Mouse (Mus musculus): ENCODE measurements around the gene Gm10295.

Gene Gm10295

DNA sequence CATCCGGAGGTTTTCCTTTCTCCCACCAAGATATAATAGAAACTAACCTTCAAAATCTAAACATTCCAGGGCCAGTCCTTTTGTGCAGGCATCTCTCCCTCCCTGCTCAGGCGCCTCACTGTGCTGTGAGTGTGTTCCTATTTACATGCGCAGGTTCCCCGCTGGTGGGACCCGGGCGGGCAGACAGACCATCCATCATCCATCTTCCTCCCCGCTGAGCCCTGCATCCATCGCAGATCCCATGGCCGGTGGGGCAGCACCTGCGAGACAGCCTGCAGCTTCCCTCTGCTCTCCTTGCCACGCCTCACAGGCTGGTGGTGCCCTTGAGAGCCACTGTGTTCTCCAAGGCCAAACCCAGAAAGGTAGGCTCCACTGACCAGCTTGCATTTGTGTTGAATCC lies at the start of gene Gm10295:
Gene Gm10295, minus strand, starts transcription at position 122 of the 400 bp plus-strand sequence.
- in situ Hi-C loops (cut with MboI; ENCODE audit: unreplicated experiment in 2 of 2): no loop called here

DNA sequence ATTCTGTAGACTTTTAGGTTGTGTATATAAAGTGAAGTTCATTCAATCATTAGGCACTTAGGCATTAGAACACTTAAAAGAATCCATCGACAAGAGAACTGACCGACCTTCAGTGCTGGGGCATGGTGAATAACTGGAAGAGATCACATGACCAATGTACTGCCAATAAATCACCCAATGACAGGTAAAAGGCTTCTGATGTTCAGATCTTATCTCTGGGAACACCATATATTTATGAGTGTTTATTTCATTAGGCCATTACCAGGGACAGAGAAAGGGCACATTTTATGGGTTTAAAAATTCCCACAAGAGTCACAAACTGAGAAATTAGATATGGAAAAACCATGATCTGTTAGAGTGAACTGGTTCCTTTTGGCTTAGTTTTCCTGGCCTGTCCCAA lies 49.7 kb upstream of the Gm10295 start:
- in situ Hi-C loops (cut with MboI; ENCODE audit: unreplicated experiment in 2 of 2): no loop called here

DNA sequence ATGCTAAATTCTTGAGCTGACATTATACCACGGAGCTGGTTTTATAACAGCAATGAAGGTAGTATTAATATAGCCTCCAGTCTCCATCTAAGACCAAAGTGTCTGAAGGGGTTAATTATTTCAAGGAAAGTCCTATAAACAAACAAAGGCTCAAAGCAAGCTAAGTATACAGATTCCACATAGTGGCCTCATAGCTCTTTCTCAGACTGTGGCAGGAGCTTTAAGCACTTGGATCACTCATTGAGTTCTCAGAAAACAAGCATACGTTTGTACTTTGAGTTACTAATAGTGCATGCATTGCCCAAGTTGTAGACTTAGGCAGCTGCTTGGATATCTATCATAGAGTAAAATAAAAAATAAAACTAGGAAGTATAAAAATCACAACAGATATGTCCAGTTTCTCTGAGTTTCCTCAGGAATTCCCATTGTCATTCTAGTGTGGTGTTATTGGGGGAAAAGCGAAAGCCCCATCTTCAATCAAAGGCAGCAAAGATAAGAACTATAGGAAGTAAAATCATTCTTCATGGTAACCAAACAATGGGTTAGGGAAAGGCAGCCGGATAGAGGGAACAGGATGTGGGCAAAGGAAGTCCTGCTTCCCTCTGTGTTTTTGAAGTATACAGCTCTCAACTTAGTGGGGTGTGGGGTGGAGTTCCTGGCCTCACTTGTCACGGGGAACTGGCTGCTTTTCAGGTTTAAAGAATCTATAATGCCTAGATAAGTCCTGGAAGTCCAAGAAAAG lies 48.8 kb upstream of the Gm10295 start:
- in situ Hi-C loops (cut with MboI; ENCODE audit: unreplicated experiment in 2 of 2): no loop called here

DNA sequence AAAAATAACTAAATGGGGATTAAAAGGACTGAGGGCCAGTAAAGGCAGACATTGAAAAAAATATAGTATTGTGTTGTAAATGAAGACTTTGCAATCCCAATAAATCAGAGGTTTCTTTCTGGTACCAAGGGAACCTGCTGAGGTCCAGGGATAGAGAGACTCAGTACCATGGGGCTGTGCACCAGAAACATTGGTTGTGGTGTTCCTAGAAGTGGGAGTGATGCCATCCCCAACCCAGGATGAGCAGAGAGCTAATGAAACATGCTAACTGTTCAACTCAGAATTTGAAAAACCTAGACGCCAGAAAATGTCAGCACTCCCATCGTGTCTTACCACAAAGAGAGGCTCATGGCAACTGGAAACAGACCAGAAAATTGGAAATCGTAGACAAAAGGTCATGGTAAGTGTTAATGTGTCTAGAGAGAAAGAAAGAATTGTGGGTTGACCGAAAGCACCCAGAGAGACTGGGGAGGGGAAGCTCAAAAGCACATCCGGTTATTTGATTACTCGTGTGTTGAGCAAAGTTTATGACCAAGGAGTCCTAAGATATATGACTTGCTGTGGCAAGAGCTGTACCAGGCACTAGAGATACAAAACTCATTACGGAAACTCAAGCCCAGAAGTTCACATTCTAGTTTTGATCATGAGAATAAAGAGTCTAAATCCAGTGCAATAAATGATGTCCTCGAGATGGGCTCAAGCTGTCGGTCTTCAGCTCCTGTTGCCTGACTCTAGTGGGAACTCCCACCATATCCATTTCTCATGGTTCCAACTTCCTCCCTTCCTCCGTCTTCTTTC lies 47.9 kb upstream of the Gm10295 start:
- in situ Hi-C loops (cut with MboI; ENCODE audit: unreplicated experiment in 2 of 2): no loop called here

DNA sequence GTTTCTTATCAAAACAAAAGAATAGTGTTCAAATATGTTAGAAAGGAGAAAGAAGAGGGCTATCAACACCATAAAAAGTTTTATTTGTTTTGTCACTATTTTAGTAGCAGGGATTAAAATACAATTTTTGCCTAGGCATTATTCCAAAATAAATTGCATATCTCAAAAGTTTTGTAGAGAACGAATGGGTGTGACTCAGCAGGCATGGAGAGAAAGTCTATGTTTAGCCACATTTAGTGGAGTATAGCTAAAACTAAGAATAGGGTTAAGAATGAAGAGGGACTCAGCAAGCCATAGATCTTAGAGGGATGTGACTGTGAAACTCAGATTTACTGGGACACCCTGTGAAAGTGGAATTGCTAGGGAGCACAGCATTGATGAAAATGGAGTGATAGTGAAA lies 47.1 kb upstream of the Gm10295 start:
- in situ Hi-C loops (cut with MboI; ENCODE audit: unreplicated experiment in 2 of 2): no loop called here

DNA sequence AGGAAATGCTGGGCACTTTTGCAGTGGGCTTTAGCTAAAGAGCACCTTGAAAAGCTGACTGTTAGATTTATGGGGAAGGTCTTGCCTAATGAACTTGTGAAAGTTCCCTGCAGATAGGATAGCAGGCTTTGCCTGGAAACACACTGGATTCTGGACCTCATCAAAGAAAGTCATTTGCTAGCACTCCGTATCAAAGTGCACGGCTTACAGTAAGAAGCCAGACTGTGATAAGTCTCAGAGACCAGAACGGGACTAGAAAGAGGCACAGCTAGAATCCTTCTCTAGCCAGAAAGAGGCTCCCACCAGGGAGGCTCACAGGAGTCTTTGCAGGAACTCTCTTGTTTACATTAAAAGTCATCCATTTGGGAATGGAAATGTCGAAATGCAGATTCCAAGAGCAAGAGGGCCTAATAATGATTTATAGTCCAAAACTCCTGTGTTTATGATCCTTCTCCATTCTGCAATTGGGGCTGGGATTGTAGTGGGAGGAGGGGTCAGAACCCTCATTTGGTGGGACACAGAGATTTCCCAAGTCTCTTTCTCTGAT lies 41.6 kb upstream of the Gm10295 start:
- in situ Hi-C loops (cut with MboI; ENCODE audit: unreplicated experiment in 2 of 2): no loop called here

DNA sequence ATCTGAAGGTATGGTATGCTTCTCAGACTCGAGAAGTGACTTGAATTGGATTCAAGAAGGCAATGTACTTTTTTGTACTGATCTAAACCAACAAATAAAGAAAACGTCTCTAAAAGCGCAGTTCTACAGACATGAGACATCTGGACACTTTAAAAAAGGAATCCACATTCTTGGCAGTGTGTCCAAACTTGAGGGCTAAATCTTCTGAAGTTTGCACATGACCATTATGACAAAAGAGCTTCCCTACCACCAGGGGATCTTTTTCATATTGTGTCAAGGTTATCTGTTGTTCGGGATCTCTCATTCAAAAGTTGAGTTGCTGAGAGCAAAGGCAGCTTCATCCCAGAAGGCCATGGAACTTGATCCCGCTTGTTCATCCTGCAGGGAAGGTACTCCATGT lies 40.0 kb upstream of the Gm10295 start:
- in situ Hi-C loops (cut with MboI; ENCODE audit: unreplicated experiment in 2 of 2): no loop called here

DNA sequence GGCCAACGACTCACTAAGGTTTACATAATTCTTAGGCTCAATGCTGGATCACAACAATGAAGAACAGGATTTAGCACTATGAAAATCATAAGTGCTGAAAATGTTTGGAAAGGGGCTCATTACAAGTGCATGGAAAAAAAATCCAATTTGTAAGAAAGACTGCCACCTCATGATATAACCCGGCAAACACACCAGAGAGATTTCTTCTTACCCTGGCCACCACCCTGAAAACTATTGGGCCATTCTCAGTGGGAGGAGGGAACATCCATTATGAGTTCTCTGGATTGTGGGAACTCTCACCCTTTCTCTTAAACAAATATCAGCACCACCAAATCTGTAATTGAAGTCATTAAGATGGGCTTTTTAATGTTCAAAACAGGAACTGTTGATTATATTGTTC lies 39.0 kb upstream of the Gm10295 start:
- in situ Hi-C loops (cut with MboI; ENCODE audit: unreplicated experiment in 2 of 2): no loop called here

DNA sequence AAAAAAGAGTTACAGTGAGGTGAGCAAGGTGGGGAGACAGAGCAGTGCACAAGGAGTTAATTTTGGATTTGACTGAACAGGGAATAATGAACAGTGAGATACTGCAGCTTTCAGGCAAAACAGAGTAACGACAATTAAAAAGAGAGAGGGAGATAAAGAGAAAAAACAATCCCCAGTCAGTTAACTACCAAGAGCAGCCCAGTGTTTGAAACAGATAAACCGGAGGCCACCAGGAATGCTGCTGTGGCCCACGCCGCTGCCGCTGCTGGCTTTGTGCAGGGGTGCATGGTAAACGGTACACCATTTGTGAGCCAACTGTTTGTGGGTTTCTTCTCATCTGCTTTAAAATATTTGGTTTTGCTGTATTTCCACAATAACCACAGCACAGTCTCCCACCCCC lies 34.8 kb upstream of the Gm10295 start:
- in situ Hi-C loops (cut with MboI; ENCODE audit: unreplicated experiment in 2 of 2): no loop called here

DNA sequence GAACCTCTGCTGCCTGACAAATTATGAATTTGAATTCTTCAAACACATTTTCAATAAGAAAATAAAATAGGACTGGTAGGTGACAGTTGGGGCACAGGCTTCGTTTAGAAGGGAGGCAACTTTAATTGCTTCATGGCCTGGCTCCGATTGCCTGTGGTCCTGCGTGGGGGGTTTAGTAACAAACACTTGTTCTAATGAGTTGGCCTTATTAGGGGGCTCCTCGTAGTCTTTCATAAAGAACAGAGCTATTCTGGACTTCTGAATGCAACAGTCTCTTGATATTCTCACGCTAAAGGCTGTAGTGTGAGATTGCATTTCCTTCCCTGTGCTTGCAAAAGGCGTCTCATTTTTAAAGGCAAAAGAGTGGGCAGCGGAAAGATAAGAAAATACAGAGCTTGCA lies 33.6 kb upstream of the Gm10295 start:
- in situ Hi-C loops (cut with MboI; ENCODE audit: unreplicated experiment in 2 of 2): no loop called here

DNA sequence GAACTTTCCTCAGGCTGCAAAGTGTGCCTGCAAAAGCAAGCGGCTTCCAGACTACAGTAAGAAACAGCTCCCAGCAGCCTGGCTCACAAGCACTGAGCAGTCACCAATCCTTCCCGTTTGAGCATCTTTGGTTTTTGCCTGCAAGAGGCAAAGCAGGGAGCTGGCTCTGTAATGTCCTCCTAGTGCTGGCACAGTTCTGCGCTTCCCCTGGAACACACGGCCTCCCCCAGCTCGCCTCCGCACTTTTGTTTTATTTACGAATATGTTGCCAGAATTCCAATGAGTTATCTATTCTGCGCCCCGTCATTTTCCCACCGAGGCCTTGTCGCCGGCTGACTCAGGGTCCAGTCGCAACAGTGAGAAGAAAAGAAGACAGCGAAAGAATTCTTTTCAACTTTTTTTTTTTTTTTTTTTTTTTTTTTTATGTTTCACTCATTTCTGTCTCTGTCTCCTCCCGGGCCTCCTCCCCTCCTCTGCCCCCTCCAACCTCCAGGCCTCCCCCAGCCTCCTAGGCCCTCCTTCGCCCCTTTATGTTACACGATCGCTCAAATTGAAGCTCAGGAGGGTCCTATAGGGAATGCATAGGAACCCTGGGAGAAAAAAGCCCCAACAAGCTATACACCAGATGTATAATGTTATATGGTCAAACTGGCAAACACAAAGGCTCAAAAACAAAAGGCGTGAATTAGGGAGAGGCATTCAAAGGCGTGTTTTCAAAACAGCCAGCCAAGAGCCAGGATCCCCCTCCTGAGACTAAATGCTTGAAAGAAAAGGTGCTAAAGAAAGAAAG lies 32.3 kb upstream of the Gm10295 start:
- in situ Hi-C loops (cut with MboI; ENCODE audit: unreplicated experiment in 2 of 2): no loop called here

DNA sequence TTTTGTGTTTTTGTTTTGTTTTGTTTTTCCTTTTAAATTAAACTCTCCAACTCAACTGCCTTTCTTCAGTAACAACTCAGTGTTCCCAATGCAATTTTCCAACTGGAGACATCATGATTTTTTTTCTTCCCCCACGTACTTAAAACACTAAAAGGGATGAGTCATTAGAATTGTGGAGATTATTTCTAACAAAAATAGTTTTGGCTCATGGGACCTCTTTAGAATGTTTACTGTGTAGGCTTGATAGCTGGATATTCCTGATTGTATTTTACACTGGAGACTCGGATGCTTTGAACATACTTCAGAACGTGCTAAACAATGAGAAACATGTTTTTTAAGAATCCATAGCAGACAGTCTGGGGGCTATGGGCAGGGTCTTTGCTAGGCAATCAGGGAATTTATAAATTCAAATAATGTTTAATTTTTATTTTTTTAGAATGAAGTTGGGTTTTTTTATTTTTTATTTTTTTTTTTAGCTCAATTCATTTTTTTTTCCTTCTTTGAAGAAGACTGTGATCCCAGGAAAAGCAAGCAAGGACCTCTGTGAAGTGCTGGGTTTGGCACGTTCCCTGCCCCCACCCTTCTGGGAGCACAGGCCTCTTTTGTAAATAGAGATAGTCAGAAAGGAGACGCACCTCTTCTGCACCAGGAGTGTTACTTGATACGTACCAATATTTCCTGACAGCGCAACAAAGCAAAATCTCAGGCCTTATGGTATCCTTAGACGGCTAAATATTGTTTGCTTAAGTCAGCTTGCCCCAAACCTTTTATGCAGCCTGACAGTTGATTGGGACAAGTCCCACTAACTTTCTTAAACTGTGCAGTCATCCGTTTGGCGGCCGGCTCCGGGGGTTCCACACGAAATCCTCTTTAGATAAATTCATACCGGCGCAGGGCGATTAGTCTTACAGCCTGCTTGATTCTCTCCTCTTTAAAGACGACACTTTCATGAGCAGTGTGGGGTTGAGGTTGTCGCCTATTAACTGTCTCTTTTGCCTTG lies 28.8 kb upstream of the Gm10295 start:
- in situ Hi-C loops (cut with MboI; ENCODE audit: unreplicated experiment in 2 of 2): no loop called here

DNA sequence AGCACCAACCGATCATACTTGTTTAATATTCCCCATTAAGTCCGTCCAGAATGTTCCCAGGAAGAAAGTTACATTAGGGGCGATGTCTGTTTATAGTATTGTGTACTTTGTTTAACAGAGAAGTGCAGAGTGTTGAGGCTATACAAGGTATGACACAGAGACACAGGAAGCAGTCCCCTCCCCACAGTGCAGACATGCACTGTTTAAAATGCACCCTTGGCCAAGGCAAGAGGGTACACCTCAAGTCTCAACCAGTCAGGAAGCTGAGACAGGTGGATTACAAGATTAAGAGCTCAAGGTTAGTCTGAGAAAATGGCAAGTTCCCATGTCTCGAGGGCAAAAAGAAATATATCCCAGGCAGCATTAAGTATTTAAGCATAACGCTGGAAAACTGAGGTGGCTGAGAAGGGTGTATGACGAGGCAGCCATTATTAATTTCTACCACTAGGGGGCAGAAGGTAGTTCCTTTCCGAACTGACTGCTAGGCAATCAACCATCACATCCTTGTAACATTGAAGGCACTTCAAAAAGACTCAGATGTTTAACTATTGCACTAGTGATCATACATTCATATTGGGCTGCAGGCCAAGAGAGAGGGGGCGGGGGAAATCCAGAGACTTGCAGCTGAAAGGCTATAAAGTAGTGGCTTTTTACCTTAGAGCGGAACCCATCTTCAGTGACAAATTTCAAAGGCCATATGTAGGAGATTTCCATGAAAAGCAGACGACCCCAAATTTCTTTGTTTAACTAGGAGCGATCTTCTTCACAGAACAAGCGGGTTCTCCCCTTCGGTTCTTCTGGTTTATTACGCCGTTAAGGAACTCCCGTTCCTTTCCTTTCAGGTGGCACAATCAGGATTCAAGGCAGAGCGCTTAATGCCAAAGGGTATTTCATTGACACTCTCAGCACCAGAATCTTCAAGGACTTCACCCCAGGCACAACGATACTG lies 27.8 kb upstream of the Gm10295 start:
- in situ Hi-C loops (cut with MboI; ENCODE audit: unreplicated experiment in 2 of 2): no loop called here

DNA sequence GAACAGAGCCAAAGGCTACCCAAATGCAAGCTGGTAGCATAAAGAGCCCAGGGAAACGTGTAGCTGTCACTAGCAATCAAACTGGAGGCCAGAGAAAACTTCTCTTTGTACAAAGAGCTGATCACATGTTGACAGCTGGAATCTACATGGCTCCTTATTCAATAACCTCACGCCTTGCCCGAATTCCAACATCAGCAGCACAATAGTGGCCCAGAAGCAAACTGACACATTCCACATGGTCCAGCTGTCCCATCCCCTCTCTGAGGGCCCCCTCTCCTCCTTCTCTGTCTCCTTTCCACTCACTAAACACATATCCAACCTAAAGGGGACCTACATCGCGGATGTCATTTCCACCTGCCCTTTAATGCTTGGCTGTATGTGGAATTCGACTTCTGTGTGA lies 26.7 kb upstream of the Gm10295 start:
- in situ Hi-C loops (cut with MboI; ENCODE audit: unreplicated experiment in 2 of 2): no loop called here

DNA sequence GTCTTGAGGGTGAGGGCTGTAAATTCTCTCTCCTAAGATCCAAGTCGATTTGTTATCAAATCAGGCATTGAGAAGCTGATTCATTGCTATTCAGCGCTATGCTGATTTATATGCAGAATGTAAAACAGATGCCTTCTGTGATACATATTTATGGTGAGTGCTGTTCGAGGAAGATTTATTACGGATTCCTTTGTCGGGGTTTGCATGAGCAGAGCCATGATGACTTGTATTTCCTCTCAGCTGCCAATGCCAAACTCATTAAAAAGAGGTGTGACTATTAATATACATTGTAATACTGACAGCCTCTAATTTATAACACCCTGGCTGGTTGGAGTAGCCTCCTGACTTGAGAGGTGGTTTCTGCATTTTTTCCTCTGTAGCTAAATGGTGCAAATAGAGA lies 22.8 kb upstream of the Gm10295 start:
- in situ Hi-C loops (cut with MboI; ENCODE audit: unreplicated experiment in 2 of 2): no loop called here

DNA sequence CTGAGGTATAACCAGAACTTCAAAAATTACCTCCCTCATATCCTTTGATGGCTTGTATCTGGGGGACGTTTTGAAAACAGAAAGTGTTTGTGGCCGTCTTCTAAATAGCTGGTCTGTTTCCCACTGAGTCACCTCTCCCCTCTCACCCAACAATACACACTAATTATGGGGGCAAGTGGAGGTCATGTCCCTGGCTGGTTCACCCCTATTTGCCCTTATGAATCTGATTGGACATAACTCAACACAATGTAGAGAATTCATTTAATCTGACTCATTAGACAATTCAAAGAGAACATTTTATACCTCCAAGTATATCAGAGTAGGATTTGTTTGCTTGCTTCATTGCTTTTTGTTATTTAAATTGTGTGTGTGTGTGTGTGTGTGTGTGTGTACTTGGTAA lies 20.6 kb upstream of the Gm10295 start:
- in situ Hi-C loops (cut with MboI; ENCODE audit: unreplicated experiment in 2 of 2): no loop called here

DNA sequence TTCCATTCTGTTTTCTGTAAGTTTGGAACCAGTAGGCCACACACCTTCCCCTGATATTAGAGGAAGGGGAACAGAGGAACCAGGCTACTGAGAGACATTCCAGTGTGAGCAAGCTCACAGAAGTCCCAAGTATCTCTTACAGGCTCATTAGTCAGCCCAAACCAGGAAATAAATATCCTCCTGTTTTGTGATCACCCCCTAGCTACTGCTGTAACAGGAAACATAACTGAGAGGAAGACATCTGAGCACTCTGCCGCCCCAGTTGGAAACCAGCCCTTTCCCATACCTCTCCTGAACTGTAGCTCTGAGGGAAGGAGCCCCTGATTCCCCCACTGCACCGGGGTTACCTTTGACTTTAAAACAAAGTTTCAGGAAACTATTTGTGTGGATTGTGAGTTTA lies 19.5 kb upstream of the Gm10295 start:
- in situ Hi-C loops (cut with MboI; ENCODE audit: unreplicated experiment in 2 of 2): no loop called here

DNA sequence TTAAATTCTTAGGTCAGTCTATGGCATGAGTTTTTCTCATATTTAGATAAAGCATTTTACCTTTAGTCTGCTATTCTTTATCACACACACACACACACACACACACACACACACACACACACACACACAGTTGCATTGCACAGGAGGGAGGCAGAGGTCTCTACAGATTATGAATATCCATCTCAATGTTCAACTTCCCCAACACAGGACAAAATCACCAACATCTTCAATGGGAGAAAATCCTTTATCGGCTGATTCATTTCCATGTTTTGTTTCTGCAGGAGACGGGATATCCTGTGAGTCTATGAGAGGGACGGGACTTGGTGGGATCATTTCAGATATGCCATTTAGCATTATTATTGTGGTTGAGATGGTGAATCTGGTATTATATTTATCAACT lies 18.8 kb upstream of the Gm10295 start:
- in situ Hi-C loops (cut with MboI; ENCODE audit: unreplicated experiment in 2 of 2): no loop called here
